Comparison of ENCODE assay signal across 7 mouse cellular contexts in genomic region chr4:31143166-31143565, GRCm38 (mm10).
"Had no signal": no experiment of that assay in that cellular context is flagged by ENCODE, and none has a peak within 500 bp of the region (broad histone marks: within the 10 kb centered on the region; RNA-seq: fewer than 3 reads in every experiment).

No protein-coding gene starts in this region.

- DNase-seq: kidney, postnatal 25 days; layer of hippocampus, adult 9-11 months; liver, postnatal 0 days; retina, postnatal 1 day; right cerebral cortex, postnatal 25 days; thymus, adult 18-20 months; thymus, postnatal 36 days had no signal
